Mouse (Mus musculus): ENCODE measurements at regions not wholly inside any gene's neighbourhood (a gene's known extent, or its start where the extent isn't known, plus 50 kb on each side); places are given as distances from the start of the nearest gene placed in this dataset.

- H3K4me3 ChIP-seq (ENCODE audit: low read length): no peak overlapping the region
- no peaks in the 10 kb centered on the region for H3K4me1 ChIP-seq (ENCODE audit: control insufficient read depth, insufficient read depth, low read length)
- no peaks in the 10 kb centered on the region for H3K9me3 ChIP-seq (replicated peaks; ENCODE audit: control insufficient read depth, low read length)
- no peak overlapping the region for H3K27ac ChIP-seq (ENCODE audit: low read length)
- H3K27me3 ChIP-seq (ENCODE audit: control insufficient read depth, insufficient read depth, low read length): no peaks in the 10 kb centered on the region
- H3K9ac ChIP-seq (ENCODE audit: low read length): no peak overlapping the region
- 76% methylated on average over 7 of the region's 7 CpGs for WGBS
- H3K36me3 ChIP-seq (ENCODE audit: control insufficient read depth, insufficient read depth): no peaks in the 10 kb centered on the region
- no peak overlapping the region for H3K4me2 ChIP-seq (ENCODE audit: low read depth, low read length)
- no peak for ATAC-seq (replicated peaks; ENCODE audit: extremely low read depth, insufficient read depth, low FRiP score)
These were observed 218.8 kb upstream of the Tbc1d5 start for GRCm38 (mm10) chr17:51397973-51398372.

- no peak for ATAC-seq (replicated peaks; ENCODE audit: extremely low read depth, insufficient read depth, low FRiP score)
- 78% methylated on average over 11 of the region's 11 CpGs for WGBS
- no peak overlapping the region for H3K9ac ChIP-seq (ENCODE audit: low read length)
- H3K36me3 ChIP-seq (ENCODE audit: control insufficient read depth, insufficient read depth): no peaks in the 10 kb centered on the region
- H3K27ac ChIP-seq (ENCODE audit: low read length): no peak overlapping the region
- H3K4me2 ChIP-seq (ENCODE audit: low read depth, low read length): no peak overlapping the region
- H3K9me3 ChIP-seq (replicated peaks; ENCODE audit: control insufficient read depth, low read length): no peaks in the 10 kb centered on the region
- no peak overlapping the region for H3K4me3 ChIP-seq (ENCODE audit: low read length)
- H3K27me3 ChIP-seq (ENCODE audit: control insufficient read depth, insufficient read depth, low read length): no peaks in the 10 kb centered on the region
- no peaks in the 10 kb centered on the region for H3K4me1 ChIP-seq (ENCODE audit: control insufficient read depth, insufficient read depth, low read length)
These were observed 214.6 kb upstream of the Tbc1d5 start for GRCm38 (mm10) chr17:51393771-51394221.

GRCm38 (mm10) chr17:51391871-51392270, 212.7 kb upstream of the Tbc1d5 start:
- Histone ChIP-seq H3K9me3 (replicated peaks; ENCODE audit: control insufficient read depth, low read length) (no peaks in the 10 kb centered on the region), H3K9ac (ENCODE audit: low read length) (no peak overlapping the region), H3K4me3 (ENCODE audit: low read length) (no peak overlapping the region), H3K4me2 (ENCODE audit: low read depth, low read length) (no peak overlapping the region), H3K27me3 (ENCODE audit: control insufficient read depth, insufficient read depth, low read length) (no peaks in the 10 kb centered on the region), H3K4me1 (ENCODE audit: control insufficient read depth, insufficient read depth, low read length) (no peaks in the 10 kb centered on the region), H3K36me3 (ENCODE audit: control insufficient read depth, insufficient read depth) (no peaks in the 10 kb centered on the region), H3K27ac (ENCODE audit: low read length) (no peak overlapping the region)
- WGBS: 87% methylated on average over 10 of the region's 10 CpGs
- no peak for ATAC-seq (replicated peaks; ENCODE audit: extremely low read depth, insufficient read depth, low FRiP score)

GRCm38 (mm10) chr17:51382552-51382951, 203.4 kb upstream of the Tbc1d5 start:
- H3K27ac ChIP-seq (ENCODE audit: low read length): no peak overlapping the region
- no peaks in the 10 kb centered on the region for H3K27me3 ChIP-seq (ENCODE audit: control insufficient read depth, insufficient read depth, low read length)
- H3K36me3 ChIP-seq (ENCODE audit: control insufficient read depth, insufficient read depth): no peaks in the 10 kb centered on the region
- H3K4me1 ChIP-seq (ENCODE audit: control insufficient read depth, insufficient read depth, low read length): no peaks in the 10 kb centered on the region
- no peaks in the 10 kb centered on the region for H3K9me3 ChIP-seq (replicated peaks; ENCODE audit: control insufficient read depth, low read length)
- no peak overlapping the region for H3K9ac ChIP-seq (ENCODE audit: low read length)
- H3K4me2 ChIP-seq (ENCODE audit: low read depth, low read length): no peak overlapping the region
- no peak overlapping the region for H3K4me3 ChIP-seq (ENCODE audit: low read length)
- 62% methylated on average over 6 of the region's 6 CpGs for WGBS
- no peak for ATAC-seq (replicated peaks; ENCODE audit: extremely low read depth, insufficient read depth, low FRiP score)

- 67% methylated on average over 7 of the region's 7 CpGs for WGBS
- Histone ChIP-seq H3K27ac (ENCODE audit: low read length) (no peak overlapping the region), H3K36me3 (ENCODE audit: control insufficient read depth, insufficient read depth) (no peaks in the 10 kb centered on the region), H3K4me3 (ENCODE audit: low read length) (no peak overlapping the region), H3K4me2 (ENCODE audit: low read depth, low read length) (no peak overlapping the region), H3K9me3 (replicated peaks; ENCODE audit: control insufficient read depth, low read length) (no peaks in the 10 kb centered on the region), H3K27me3 (ENCODE audit: control insufficient read depth, insufficient read depth, low read length) (no peaks in the 10 kb centered on the region), H3K4me1 (ENCODE audit: control insufficient read depth, insufficient read depth, low read length) (no peaks in the 10 kb centered on the region), H3K9ac (ENCODE audit: low read length) (no peak overlapping the region)
- ATAC-seq (replicated peaks; ENCODE audit: extremely low read depth, insufficient read depth, low FRiP score): no peak
These were observed 192.9 kb upstream of the Tbc1d5 start for GRCm38 (mm10) chr17:51371937-51372479.

- no peak for ATAC-seq (replicated peaks; ENCODE audit: extremely low read depth, insufficient read depth, low FRiP score)
- 57% methylated on average over 7 of the region's 7 CpGs for WGBS
- Histone ChIP-seq H3K27me3 (ENCODE audit: control insufficient read depth, insufficient read depth, low read length) (no peaks in the 10 kb centered on the region), H3K36me3 (ENCODE audit: control insufficient read depth, insufficient read depth) (no peaks in the 10 kb centered on the region), H3K4me2 (ENCODE audit: low read depth, low read length) (no peak overlapping the region), H3K9me3 (replicated peaks; ENCODE audit: control insufficient read depth, low read length) (no peaks in the 10 kb centered on the region), H3K27ac (ENCODE audit: low read length) (no peak overlapping the region), H3K9ac (ENCODE audit: low read length) (no peak overlapping the region), H3K4me1 (ENCODE audit: control insufficient read depth, insufficient read depth, low read length) (no peaks in the 10 kb centered on the region), H3K4me3 (ENCODE audit: low read length) (no peak overlapping the region)
These were observed 191.8 kb upstream of the Tbc1d5 start for GRCm38 (mm10) chr17:51370990-51371389.

GRCm38 (mm10) chr17:51370085-51370484, 190.9 kb upstream of the Tbc1d5 start:
- no peak for ATAC-seq (replicated peaks; ENCODE audit: extremely low read depth, insufficient read depth, low FRiP score)
- 79% methylated on average over 9 of the region's 9 CpGs for WGBS

GRCm38 (mm10) chr17:51362801-51363200, 183.6 kb upstream of the Tbc1d5 start:
- H3K4me1 ChIP-seq (ENCODE audit: control insufficient read depth, insufficient read depth, low read length): 0 out of 2 replicates have a peak, but pooled peaks cover 3% of the 10 kb centered on the region
- no peaks in the 10 kb centered on the region for H3K9me3 ChIP-seq (replicated peaks; ENCODE audit: control insufficient read depth, low read length)
- no peak overlapping the region for H3K9ac ChIP-seq (ENCODE audit: low read length)
- no peak overlapping the region for H3K4me2 ChIP-seq (ENCODE audit: low read depth, low read length)
- H3K4me3 ChIP-seq (ENCODE audit: low read length): no peak overlapping the region
- no peaks in the 10 kb centered on the region for H3K27me3 ChIP-seq (ENCODE audit: control insufficient read depth, insufficient read depth, low read length)
- 87% methylated on average over 7 of the region's 7 CpGs for WGBS
- ATAC-seq (replicated peaks; ENCODE audit: extremely low read depth, insufficient read depth, low FRiP score): no peak
- H3K36me3 ChIP-seq (ENCODE audit: control insufficient read depth, insufficient read depth): no peaks in the 10 kb centered on the region
- no peak overlapping the region for H3K27ac ChIP-seq (ENCODE audit: low read length)

More at GRCm38 (mm10) chr17:51370085-51370484, 190.9 kb upstream of the Tbc1d5 start:
- no peaks in the 10 kb centered on the region for H3K4me1 ChIP-seq (ENCODE audit: control insufficient read depth, insufficient read depth, low read length)
- no peak overlapping the region for H3K4me3 ChIP-seq (ENCODE audit: low read length)
- H3K27ac ChIP-seq (ENCODE audit: low read length): no peak overlapping the region
- H3K4me2 ChIP-seq (ENCODE audit: low read depth, low read length): no peak overlapping the region
- H3K9me3 ChIP-seq (replicated peaks; ENCODE audit: control insufficient read depth, low read length): no peaks in the 10 kb centered on the region
- H3K36me3 ChIP-seq (ENCODE audit: control insufficient read depth, insufficient read depth): no peaks in the 10 kb centered on the region
- H3K27me3 ChIP-seq (ENCODE audit: control insufficient read depth, insufficient read depth, low read length): no peaks in the 10 kb centered on the region
- H3K9ac ChIP-seq (ENCODE audit: low read length): no peak overlapping the region

- Histone ChIP-seq H3K36me3 (ENCODE audit: control insufficient read depth, insufficient read depth) (no peaks in the 10 kb centered on the region), H3K4me3 (ENCODE audit: low read length) (no peak overlapping the region), H3K4me2 (ENCODE audit: low read depth, low read length) (no peak overlapping the region), H3K27me3 (ENCODE audit: control insufficient read depth, insufficient read depth, low read length) (no peaks in the 10 kb centered on the region), H3K27ac (ENCODE audit: low read length) (no peak overlapping the region), H3K9ac (ENCODE audit: low read length) (no peak overlapping the region), H3K9me3 (replicated peaks; ENCODE audit: control insufficient read depth, low read length) (no peaks in the 10 kb centered on the region), H3K4me1 (ENCODE audit: control insufficient read depth, insufficient read depth, low read length) (0 out of 2 replicates have a peak, but pooled peaks cover 3% of the 10 kb centered on the region)
- 91% methylated on average over 12 of the region's 12 CpGs for WGBS
- ATAC-seq (replicated peaks; ENCODE audit: extremely low read depth, insufficient read depth, low FRiP score): no peak
These were observed 183.1 kb upstream of the Tbc1d5 start for GRCm38 (mm10) chr17:51362271-51362670.
